Mouse (Mus musculus) activated CD4-positive, CD25-positive, alpha-beta regulatory T cell, adult 4 months (primary cell): ENCODE results near the gene Lhpp. TPM values are rescaled to one million over a fixed set of nuclear protein-coding genes. Genes with fewer than 3 reads are reported as not detected.

Experiments
- ATAC-seq: one replicate; pipeline ENCODE4 v1.8.0; 2017
- polyA plus RNA-seq, 2 experiments: library from polyadenylated mRNA; unstranded; fragments of 100-300 nt; shearing (Covaris generic); gene quantifications; one replicate each; pipeline ENCODE4 v1.2.1; 2017

Gene Lhpp
- polyA plus RNA-seq, 2 experiments from 2014 or later, result 4.2 to 4.6 TPM

GRCm38 (mm10) chr7:132599071-132599975 is 11.1 kb upstream of the Lhpp start, which contains the start of gene Nkx1-2:
Gene Nkx1-2, minus strand, starts transcription at chr7:132599637.
- ATAC-seq, result no peak

GRCm38 (mm10) chr7:132600026-132600425 is 10.4 kb upstream of the Lhpp start:
- ATAC-seq, result no peak

DNA sequence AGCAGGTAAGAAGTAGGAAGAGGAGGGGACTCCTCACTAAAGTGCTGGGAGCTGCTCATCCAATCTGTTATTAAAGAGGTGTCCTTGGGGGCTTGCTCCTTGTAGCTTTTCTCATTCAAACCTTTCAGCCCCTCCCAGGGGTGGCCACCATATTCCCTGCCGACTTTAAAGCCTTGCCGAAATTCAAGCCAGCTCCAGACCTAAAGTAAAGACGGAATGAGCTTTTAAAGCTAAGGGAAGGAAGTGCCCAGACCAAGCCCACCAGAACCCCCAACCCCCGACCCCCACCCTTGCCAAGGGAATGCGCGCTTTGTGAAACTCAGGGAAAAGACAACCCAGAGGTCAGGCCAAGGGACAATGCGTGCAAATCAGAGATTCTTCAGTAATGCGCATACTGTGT is 9.5 kb upstream of the Lhpp start:
- ATAC-seq, result no peak

GRCm38 (mm10) chr7:132604720-132605119 is 5.7 kb upstream of the Lhpp start:
- no peak for ATAC-seq

DNA sequence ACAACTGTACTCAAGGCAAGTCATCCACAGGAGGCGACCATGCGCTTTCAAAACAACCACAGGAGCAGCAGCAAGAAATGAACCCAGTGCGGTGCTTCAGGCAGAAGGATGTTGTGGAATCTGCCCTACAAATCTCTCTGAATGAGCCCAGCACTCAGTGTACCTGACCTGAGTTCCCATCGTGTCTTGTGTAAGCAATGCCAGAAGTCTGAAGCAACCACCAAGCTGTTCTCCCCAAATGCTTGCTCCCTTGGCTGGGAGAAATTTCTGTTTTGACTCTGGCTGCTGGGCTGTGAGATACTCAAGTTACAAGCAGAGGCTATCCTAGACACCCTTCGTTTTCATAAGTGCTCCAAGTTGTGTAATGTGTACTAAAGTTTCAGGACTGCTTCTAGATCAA is 4.7 kb upstream of the Lhpp start:
- no peak for ATAC-seq

- no peak for ATAC-seq
Observed at GRCm38 (mm10) chr7:132608316-132609020, 2.0 kb upstream of the Lhpp start.

GRCm38 (mm10) chr7:132611530-132611929 is 1.1 kb downstream of the Lhpp start:
- no peak for ATAC-seq

DNA sequence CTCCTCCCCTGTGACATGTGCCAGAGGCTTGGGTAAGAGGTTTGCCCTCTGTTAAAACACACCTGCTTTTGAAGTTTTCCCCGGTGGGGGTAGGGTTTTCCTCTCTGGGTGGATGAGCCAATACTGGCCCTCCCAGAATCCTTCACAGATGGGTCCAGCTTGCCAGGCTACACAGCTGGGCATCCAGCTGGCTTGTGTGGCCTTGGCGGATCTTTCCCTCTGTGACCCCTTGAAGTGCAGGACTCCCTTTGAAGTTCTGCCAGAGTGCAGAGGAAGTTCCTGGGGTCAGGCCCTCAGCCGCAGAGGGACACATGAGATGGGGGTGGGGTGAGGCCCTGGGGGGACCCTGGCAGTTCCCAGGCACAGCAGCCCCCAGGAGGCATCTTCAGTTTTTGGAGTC is 4.9 kb downstream of the Lhpp start:
- no peak for ATAC-seq

DNA sequence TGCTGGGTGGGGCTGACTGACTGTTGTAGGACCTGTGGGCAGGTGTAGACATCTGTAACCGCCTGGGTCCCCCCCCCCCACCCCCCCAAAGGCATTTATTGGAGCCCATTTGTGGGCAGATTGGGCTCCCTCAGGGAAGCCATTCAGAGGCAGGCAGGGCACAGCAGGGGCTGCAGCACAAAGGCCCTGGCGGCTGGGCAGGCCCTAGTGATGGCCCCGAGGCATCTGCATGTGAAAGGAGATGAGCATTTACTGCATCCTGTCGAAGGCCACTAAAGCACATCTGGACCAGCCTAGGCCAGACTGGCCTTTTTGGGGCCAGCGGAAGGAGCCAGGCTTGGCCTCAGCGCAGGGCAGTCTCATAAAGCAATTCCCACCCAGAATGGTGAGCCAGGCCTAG is 6.0 kb downstream of the Lhpp start:
- ATAC-seq, result no peak

DNA sequence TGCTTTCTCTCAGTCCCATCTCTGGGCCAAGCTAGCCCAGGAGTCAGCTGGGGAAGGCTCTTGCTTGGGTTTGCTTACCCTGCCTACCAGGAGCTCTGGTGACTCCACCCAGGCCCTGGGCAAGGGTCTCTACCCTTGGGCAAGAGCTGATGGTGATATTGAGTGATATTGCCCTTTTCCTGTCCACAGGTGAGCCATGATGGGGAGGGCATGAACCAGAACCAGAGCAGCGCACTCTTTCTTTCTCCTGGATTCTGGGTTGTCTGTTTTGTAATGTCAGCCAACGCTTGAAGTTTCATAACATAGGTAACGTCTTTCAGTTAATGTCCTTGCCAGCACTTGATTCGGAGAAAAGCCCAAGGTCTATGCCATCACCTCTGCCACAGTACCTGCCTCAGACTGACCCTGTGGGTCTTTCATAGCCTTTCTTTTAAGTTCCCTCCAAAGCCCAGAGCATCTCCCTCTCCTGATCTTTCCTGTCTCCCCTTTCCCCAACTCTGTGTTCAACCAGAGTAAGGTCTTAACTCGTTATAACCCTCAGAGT is 6.7 kb downstream of the Lhpp start:
- no peak for ATAC-seq

DNA sequence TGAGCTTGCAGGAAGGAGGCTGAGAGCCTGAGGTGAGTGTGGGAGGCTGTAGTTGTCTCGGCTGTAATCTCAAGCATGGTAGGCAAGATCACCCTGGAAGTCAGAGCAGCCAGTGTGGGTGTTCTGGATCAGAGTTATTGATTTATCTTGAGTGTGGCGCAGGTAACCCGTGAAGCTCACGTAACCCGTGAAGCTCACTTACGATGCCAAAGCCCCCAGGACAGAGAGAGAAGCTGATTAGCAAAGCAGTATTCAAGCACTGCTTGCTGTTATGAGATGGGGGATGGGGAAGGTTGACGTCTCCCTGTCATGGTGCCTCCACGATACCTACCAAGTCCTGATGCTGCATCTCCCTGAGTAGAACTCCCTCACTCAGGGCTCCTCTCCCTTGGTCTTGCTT is 9.1 kb downstream of the Lhpp start:
- no peak for ATAC-seq

GRCm38 (mm10) chr7:132619975-132620918 is 9.8 kb downstream of the Lhpp start:
- no peak for ATAC-seq

GRCm38 (mm10) chr7:132624161-132624560 is 13.7 kb downstream of the Lhpp start:
- ATAC-seq, result no peak

- no peak for ATAC-seq
Observed at GRCm38 (mm10) chr7:132626174-132626573, 15.7 kb downstream of the Lhpp start.

DNA sequence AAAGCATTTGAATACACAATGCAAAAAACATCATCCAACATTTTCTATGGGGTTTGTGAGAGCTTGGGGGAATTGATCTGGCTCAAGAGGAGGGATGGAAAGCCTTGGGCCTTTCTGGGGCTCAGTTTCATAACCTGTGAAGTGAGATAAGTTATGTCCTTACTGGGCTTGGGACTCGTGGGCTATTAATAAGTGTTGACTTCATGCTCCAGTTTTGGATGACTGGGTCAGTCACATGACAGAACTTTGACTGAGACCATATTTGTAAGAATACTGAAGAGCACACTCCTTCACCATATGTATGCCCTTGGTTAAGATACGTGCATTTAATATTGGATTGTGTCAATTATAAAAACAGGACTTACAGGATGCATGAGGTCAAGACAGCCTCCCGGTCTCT is 17.0 kb downstream of the Lhpp start:
- ATAC-seq, result no peak

GRCm38 (mm10) chr7:132631313-132631712 is 20.9 kb downstream of the Lhpp start:
- ATAC-seq, result no peak

GRCm38 (mm10) chr7:132637292-132637691 is 26.9 kb downstream of the Lhpp start:
- no peak for ATAC-seq

- no peak for ATAC-seq
Observed at GRCm38 (mm10) chr7:132638446-132639087, 28.1 kb downstream of the Lhpp start.

DNA sequence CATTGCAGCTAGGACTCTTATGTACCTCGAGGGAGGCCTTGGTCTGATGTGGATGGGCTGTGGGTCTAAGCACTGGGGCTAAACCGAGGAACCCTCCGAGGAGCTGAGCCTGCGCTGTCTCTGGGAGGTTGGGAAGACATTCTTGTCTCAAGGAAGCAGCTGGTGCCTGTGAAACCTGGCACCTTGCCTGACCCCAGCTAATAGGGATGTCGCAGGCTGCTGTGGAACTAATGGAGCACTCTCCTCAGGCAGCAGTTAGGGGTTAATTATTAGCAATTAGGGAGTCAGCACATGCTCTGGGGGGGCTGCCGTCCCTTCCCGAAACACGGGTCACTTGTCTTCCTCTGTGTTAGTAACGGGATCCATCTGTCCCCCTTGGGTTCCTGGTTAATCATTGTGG is 30.5 kb downstream of the Lhpp start:
- no peak for ATAC-seq

GRCm38 (mm10) chr7:132641606-132642005 is 31.2 kb downstream of the Lhpp start:
- ATAC-seq, result no peak

DNA sequence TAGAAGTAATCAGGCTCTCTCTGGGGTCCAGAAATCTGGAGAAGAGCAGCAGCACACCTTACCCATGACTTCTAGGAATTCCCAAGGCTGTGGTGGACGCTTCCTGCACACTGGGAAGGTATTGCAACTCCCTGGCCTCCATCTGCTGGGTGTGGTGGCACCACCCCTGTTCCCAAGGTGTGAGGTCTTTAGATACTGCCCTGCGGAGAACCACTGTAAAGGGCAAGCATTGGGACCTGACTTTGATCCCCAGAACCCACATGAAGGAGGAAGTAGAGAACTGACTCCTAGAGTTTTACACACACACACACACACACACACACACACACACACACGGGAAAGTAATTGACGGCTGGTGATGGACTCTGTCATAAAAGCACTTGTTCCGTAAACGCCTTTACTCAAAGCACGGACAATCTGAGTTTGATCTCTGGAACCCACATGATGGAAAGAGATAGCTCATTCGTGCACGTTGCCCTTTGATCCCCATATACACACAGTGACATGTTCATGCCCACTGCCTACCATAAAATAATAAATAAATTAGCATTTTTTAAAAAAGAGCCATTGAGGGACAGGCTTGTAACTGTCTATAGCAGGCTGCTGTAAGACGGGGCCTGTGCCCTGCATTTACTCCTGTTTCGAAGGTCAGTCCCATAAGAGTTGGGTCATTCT is 34.3 kb downstream of the Lhpp start:
- ATAC-seq, result no peak
